Mouse (Mus musculus): ENCODE results near the gene Tcta. TPM values are rescaled to one million over a fixed set of nuclear protein-coding genes. Genes with fewer than 3 reads are reported as not detected.

The Tcta gene
- polyA plus RNA-seq, 1 experiment from 2014 or later = 35.0 TPM

GRCm38 (mm10) chr9:108267691-108268090 lies 38.3 kb downstream of the Tcta start:
- no peak overlapping the region for H3K4me3 ChIP-seq (ENCODE audit: low read depth, low read length)
- DNase-seq (ENCODE audit: low spot score) (no peak), ATAC-seq (ENCODE audit: low FRiP score) (no peak)
- no peaks in the 10 kb centered on the region for H3K9me3 ChIP-seq (ENCODE audit: control insufficient read depth, low read length)
- no peaks in the 10 kb centered on the region for H3K36me3 ChIP-seq (ENCODE audit: control insufficient read depth, insufficient read depth, low read length)
- WGBS = 88% methylated on average over 7 of the region's 7 CpGs
- no peaks in the 10 kb centered on the region for H3K4me1 ChIP-seq (replicated peaks; ENCODE audit: control insufficient read depth, insufficient read depth, low read length)
- no peak overlapping the region for H3K27ac ChIP-seq (ENCODE audit: low read depth, low read length)
- H3K9ac ChIP-seq (ENCODE audit: low read depth, low read length) = no peak overlapping the region
- no peaks in the 10 kb centered on the region for H3K27me3 ChIP-seq (ENCODE audit: control insufficient read depth, insufficient read depth, low read length)
- no peak overlapping the region for H3K4me2 ChIP-seq (replicated peaks; ENCODE audit: low read depth, low read length)

DNA sequence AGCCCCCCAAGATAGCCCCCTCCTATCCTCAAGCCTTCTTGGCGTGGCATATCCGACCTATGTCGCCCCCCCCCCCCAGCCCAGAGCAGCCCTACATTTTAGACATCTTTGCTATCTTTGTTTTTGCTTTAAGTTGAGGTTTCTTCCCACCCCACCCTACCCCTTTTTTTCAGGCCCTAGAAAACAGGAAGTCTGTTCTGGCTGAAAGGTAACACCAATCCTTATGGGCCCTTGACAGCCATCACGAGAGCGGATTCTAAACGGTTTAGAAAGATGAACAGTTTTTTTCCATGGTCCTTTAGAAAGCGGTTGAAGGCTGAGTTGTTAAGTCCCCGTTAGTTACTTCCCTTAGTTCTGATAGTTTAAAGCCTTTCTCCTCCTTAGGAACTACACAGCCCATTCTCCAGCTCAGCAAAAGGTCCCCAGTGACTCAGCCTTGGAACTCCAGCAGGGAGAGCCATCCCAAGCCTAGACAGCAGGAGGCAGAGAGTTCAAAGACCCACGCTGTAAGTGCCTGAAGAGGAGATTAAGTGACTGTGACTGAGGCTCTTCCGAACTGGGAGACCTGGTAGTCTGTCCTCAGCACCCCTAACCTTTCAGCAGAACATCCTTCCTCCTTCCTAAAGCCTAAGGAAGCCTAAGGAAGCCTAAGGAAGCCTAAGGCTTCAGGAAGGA lies 39.6 kb downstream of the Tcta start:
- H3K4me3 ChIP-seq (ENCODE audit: low read depth, low read length) = no peak overlapping the region
- H3K27me3 ChIP-seq (ENCODE audit: control insufficient read depth, insufficient read depth, low read length) = no peaks in the 10 kb centered on the region
- H3K9ac ChIP-seq (ENCODE audit: low read depth, low read length) = no peak overlapping the region
- DNase-seq (ENCODE audit: low spot score) = no peak
- H3K36me3 ChIP-seq (ENCODE audit: control insufficient read depth, insufficient read depth, low read length) = no peaks in the 10 kb centered on the region
- ATAC-seq (ENCODE audit: low FRiP score) = no peak
- H3K4me2 ChIP-seq (replicated peaks; ENCODE audit: low read depth, low read length) = no peak overlapping the region
- 68% methylated on average over 10 of the region's 10 CpGs for WGBS
- H3K9me3 ChIP-seq (ENCODE audit: control insufficient read depth, low read length) = no peaks in the 10 kb centered on the region
- H3K27ac ChIP-seq (ENCODE audit: low read depth, low read length) = no peak overlapping the region
- H3K4me1 ChIP-seq (replicated peaks; ENCODE audit: control insufficient read depth, insufficient read depth, low read length) = no peaks in the 10 kb centered on the region

DNA sequence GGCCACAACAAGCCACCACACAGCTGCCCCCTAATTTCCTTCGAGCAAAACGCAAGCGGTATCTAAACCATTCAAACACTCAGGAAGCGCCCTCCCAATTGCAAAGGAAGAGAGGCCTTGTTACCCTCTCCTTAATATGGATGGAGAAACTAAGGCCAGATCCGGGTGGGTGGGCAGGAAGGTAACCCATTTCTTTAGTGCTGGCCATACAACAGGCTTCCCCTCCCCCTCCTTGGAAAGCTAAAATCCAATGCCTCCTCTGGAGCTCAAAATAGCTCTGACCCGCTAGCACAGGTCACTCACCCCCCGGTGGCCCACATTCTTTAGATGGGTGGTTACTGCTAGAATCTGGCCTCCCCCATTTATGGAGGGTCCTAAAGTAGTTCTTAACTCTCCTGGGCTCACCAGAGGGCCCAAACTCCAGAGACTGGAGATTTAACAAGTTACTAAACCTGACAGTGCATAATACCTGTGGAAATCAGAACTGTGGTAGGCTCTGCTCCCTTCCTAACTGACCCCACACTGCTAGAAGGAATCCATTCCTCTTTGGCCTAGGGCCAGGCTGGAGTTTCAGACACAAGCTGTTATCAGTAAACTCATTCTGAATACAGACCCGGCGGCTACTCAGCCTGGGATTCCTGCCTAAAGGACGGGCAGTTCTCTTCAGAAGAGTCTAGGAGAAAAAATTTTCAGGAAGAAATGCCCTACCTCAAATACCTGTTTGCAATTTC lies 41.6 kb downstream of the Tcta start:
- Histone ChIP-seq H3K4me2 (replicated peaks; ENCODE audit: low read depth, low read length) (peak overlapping the region; percentile 80), H3K4me1 (replicated peaks; ENCODE audit: control insufficient read depth, insufficient read depth, low read length) (no peaks in the 10 kb centered on the region), H3K27ac (ENCODE audit: low read depth, low read length) (peak overlapping the region; percentile 67), H3K27me3 (ENCODE audit: control insufficient read depth, insufficient read depth, low read length) (no peaks in the 10 kb centered on the region), H3K9me3 (ENCODE audit: control insufficient read depth, low read length) (no peaks in the 10 kb centered on the region), H3K36me3 (ENCODE audit: control insufficient read depth, insufficient read depth, low read length) (no peaks in the 10 kb centered on the region), H3K9ac (ENCODE audit: low read depth, low read length) (peak overlapping the region; percentile 45; the same call in 1 of the 2 replicates), H3K4me3 (ENCODE audit: low read depth, low read length) (peak overlapping the region; percentile 87)
- DNase-seq (ENCODE audit: low spot score) (no peak), ATAC-seq (ENCODE audit: low FRiP score) (peak; percentile 61)
- WGBS = 17% methylated on average over 10 of the region's 10 CpGs

GRCm38 (mm10) chr9:108263690-108264190 lies 42.2 kb downstream of the Tcta start, which contains the start of gene Dag1:
Gene Dag1, minus strand, starts transcription at chr9:108263958.
- DNase-seq (ENCODE audit: low spot score) = peak; percentile 99
- H3K4me1 ChIP-seq (replicated peaks; ENCODE audit: control insufficient read depth, insufficient read depth, low read length) = no peaks in the 10 kb centered on the region
- H3K27me3 ChIP-seq (ENCODE audit: control insufficient read depth, insufficient read depth, low read length) = no peaks in the 10 kb centered on the region
- peak; percentile 98 for ATAC-seq (ENCODE audit: low FRiP score)
- peak within 1 kb of the TSS; percentile 87 for H3K4me3 ChIP-seq (ENCODE audit: low read depth, low read length)
- no peaks in the 10 kb centered on the region for H3K9me3 ChIP-seq (ENCODE audit: control insufficient read depth, low read length)
- H3K27ac ChIP-seq (ENCODE audit: low read depth, low read length) = peak within 1 kb of the TSS; percentile 84
- WGBS = under 1% methylated on average over 56 of the region's 71 CpGs
- H3K9ac ChIP-seq (ENCODE audit: low read depth, low read length) = peak within 1 kb of the TSS; percentile 87
- H3K36me3 ChIP-seq (ENCODE audit: control insufficient read depth, insufficient read depth, low read length) = no peaks in the 10 kb centered on the region
- H3K4me2 ChIP-seq (replicated peaks; ENCODE audit: low read depth, low read length) = peak within 1 kb of the TSS; percentile 80

DNA sequence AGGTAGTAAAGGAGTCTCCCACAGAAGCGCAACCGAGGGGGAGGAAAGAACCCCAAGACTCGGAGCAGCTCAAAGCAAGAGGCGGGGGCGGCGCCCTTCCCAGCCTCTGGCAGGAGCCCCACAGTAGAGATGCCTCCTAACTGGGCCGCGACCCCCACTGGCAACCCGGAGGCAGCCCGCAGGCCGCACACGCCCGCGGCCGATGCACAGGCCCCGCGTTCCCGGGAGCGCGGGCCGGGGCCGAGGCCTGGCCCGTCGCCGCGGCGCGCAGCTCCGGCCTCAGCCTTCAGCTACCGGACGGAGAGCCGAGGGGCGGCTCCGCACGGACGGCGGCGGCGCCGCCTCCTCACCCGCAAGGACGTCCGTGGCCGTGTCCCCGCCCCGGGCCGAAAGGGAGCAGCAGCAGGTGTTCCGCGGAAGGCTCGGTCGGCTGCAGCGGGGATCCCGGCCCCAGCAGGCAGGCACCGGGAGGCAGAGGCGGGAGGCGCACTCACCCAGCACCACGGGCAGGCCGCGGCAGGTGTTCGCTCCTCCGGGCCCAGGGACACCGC lies 42.8 kb downstream of the Tcta start:
- peak; percentile 65 for ATAC-seq (ENCODE audit: low FRiP score)
- under 1% methylated on average over 50 of the region's 62 CpGs for WGBS

GRCm38 (mm10) chr9:108262494-108263049 lies 43.4 kb downstream of the Tcta start:
- H3K9me3 ChIP-seq (ENCODE audit: control insufficient read depth, low read length) = no peaks in the 10 kb centered on the region
- no peak overlapping the region for H3K27ac ChIP-seq (ENCODE audit: low read depth, low read length)
- H3K4me3 ChIP-seq (ENCODE audit: low read depth, low read length) = peak overlapping the region; percentile 87
- no peaks in the 10 kb centered on the region for H3K4me1 ChIP-seq (replicated peaks; ENCODE audit: control insufficient read depth, insufficient read depth, low read length)
- H3K36me3 ChIP-seq (ENCODE audit: control insufficient read depth, insufficient read depth, low read length) = no peaks in the 10 kb centered on the region
- DNase-seq (ENCODE audit: low spot score) (peak; percentile 13), ATAC-seq (ENCODE audit: low FRiP score) (no peak)
- peak overlapping the region; percentile 87 for H3K9ac ChIP-seq (ENCODE audit: low read depth, low read length)
- 48% methylated on average over 11 of the region's 11 CpGs for WGBS
- peak overlapping the region; percentile 80 for H3K4me2 ChIP-seq (replicated peaks; ENCODE audit: low read depth, low read length)
- H3K27me3 ChIP-seq (ENCODE audit: control insufficient read depth, insufficient read depth, low read length) = no peaks in the 10 kb centered on the region

More for the DNA sequence above, 42.8 kb downstream of the Tcta start:
- peak overlapping the region; percentile 84 for H3K27ac ChIP-seq (ENCODE audit: low read depth, low read length)
- H3K9ac ChIP-seq (ENCODE audit: low read depth, low read length) = peak overlapping the region; percentile 87
- peak overlapping the region; percentile 87 for H3K4me3 ChIP-seq (ENCODE audit: low read depth, low read length)
- H3K4me1 ChIP-seq (replicated peaks; ENCODE audit: control insufficient read depth, insufficient read depth, low read length) = no peaks in the 10 kb centered on the region
- H3K27me3 ChIP-seq (ENCODE audit: control insufficient read depth, insufficient read depth, low read length) = no peaks in the 10 kb centered on the region
- H3K9me3 ChIP-seq (ENCODE audit: control insufficient read depth, low read length) = no peaks in the 10 kb centered on the region
- H3K36me3 ChIP-seq (ENCODE audit: control insufficient read depth, insufficient read depth, low read length) = no peaks in the 10 kb centered on the region
- H3K4me2 ChIP-seq (replicated peaks; ENCODE audit: low read depth, low read length) = peak overlapping the region; percentile 80
- peak; percentile 61 for DNase-seq (ENCODE audit: low spot score)

DNA sequence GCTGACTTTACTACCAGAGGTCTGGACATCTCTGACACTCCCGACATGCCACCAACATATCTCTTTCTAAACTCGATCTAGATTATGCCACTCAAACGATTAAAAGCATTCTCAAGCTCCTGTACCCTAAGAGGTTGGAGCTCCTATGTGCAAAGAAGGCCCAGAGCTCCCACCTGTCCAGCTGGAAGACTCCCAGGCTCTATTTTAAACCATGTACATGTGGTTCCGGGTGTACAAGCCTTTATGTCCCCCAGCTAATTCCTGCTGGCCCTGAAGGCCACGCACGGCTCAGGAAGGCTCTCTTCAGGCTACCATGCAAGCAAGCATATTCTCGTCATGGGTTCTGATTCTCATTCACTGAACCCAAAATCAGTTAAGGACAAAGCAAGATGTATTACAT lies 44.1 kb downstream of the Tcta start:
- Histone ChIP-seq H3K4me1 (replicated peaks; ENCODE audit: control insufficient read depth, insufficient read depth, low read length) (no peaks in the 10 kb centered on the region), H3K4me2 (replicated peaks; ENCODE audit: low read depth, low read length) (no peak overlapping the region), H3K27ac (ENCODE audit: low read depth, low read length) (no peak overlapping the region), H3K4me3 (ENCODE audit: low read depth, low read length) (no peak overlapping the region), H3K27me3 (ENCODE audit: control insufficient read depth, insufficient read depth, low read length) (no peaks in the 10 kb centered on the region), H3K36me3 (ENCODE audit: control insufficient read depth, insufficient read depth, low read length) (no peaks in the 10 kb centered on the region), H3K9ac (ENCODE audit: low read depth, low read length) (no peak overlapping the region), H3K9me3 (ENCODE audit: control insufficient read depth, low read length) (no peaks in the 10 kb centered on the region)
- 83% methylated on average over 7 of the region's 7 CpGs for WGBS
- no peak for DNase-seq (ENCODE audit: low spot score)
- ATAC-seq (ENCODE audit: low FRiP score) = no peak

- Histone ChIP-seq H3K4me2 (replicated peaks; ENCODE audit: low read depth, low read length) (no peak overlapping the region), H3K4me1 (replicated peaks; ENCODE audit: control insufficient read depth, insufficient read depth, low read length) (no peaks in the 10 kb centered on the region), H3K9me3 (ENCODE audit: control insufficient read depth, low read length) (no peaks in the 10 kb centered on the region), H3K36me3 (ENCODE audit: control insufficient read depth, insufficient read depth, low read length) (no peaks in the 10 kb centered on the region), H3K27me3 (ENCODE audit: control insufficient read depth, insufficient read depth, low read length) (no peaks in the 10 kb centered on the region), H3K9ac (ENCODE audit: low read depth, low read length) (no peak overlapping the region), H3K27ac (ENCODE audit: low read depth, low read length) (no peak overlapping the region), H3K4me3 (ENCODE audit: low read depth, low read length) (no peak overlapping the region)
- DNase-seq (ENCODE audit: low spot score) (no peak), ATAC-seq (ENCODE audit: low FRiP score) (no peak)
- WGBS = 90% methylated on average over 4 of the region's 4 CpGs
Observed at GRCm38 (mm10) chr9:108260526-108260925, 45.4 kb downstream of the Tcta start.

Data from hindbrain, embryonic 11.5 days (tissue).